Mouse (Mus musculus) mature B cell (primary cell): ENCODE results near the gene Als2cl.

Experiments
- in situ Hi-C: fragments of 300-500 bp; cut with MboI; formaldehyde crosslinking; loops from 2 replicates; pipeline ENCODE4 v1.14.3; 2019

Als2cl gene

GRCm38 (mm10) chr9:110916786-110917185 lies 37.1 kb downstream of the Als2cl start, which contains the start of gene Fam240a:
Gene Fam240a (minus strand): TSS chr9:110916861.
- in situ Hi-C loops, result no loop called here

GRCm38 (mm10) chr9:110920665-110921419 lies 41.2 kb downstream of the Als2cl start:
- in situ Hi-C loops, result no loop called here

- in situ Hi-C loops, result no loop called here
Observed at GRCm38 (mm10) chr9:110922759-110923158, 43.1 kb downstream of the Als2cl start.

- in situ Hi-C loops, result no loop called here
Observed at GRCm38 (mm10) chr9:110931573-110931972, 51.9 kb downstream of the Als2cl start.

GRCm38 (mm10) chr9:110933850-110934437 lies 54.3 kb downstream of the Als2cl start:
- in situ Hi-C loops, result no loop called here

GRCm38 (mm10) chr9:110935941-110936340 lies 56.3 kb downstream of the Als2cl start:
- in situ Hi-C loops, result no loop called here

GRCm38 (mm10) chr9:110937506-110938490 lies 58.1 kb downstream of the Als2cl start:
- in situ Hi-C loops, result no loop called here

GRCm38 (mm10) chr9:110944265-110944664 lies 64.6 kb downstream of the Als2cl start:
- in situ Hi-C loops, result no loop called here

- in situ Hi-C loops, result no loop called here
Observed at GRCm38 (mm10) chr9:110945343-110945742, 65.7 kb downstream of the Als2cl start.

- in situ Hi-C loops, result no loop called here
Observed at GRCm38 (mm10) chr9:110945926-110946325, 66.3 kb downstream of the Als2cl start, which contains the start of gene Tdgf1. Gene Tdgf1 (minus strand): TSS chr9:110946158.

- in situ Hi-C loops, result no loop called here
Observed at GRCm38 (mm10) chr9:110946548-110947044, 66.9 kb downstream of the Als2cl start.

GRCm38 (mm10) chr9:110947261-110947661 lies 67.6 kb downstream of the Als2cl start:
- in situ Hi-C loops, result no loop called here

- in situ Hi-C loops, result no loop called here
Observed at GRCm38 (mm10) chr9:110947900-110948299, 68.2 kb downstream of the Als2cl start.

GRCm38 (mm10) chr9:110948813-110949310 lies 69.2 kb downstream of the Als2cl start:
- in situ Hi-C loops, result no loop called here

- in situ Hi-C loops, result no loop called here
Observed at GRCm38 (mm10) chr9:110950109-110950508, 70.4 kb downstream of the Als2cl start.
